Mouse (Mus musculus) erythroblast, adult 5-6 weeks (primary cell): Measurements from ENCODE around the gene Hcrtr2. TPM values are rescaled to one million over a fixed set of nuclear protein-coding genes. Genes with fewer than 3 reads are reported as not detected.
A peak's percentile ranks its signal among the peaks of the same experiment; 100 is the strongest.

Source experiments
- ATAC-seq: replicated peaks from 2 replicates; pipeline ENCODE4 v1.8.0; 2016; ENCODE audit warnings: moderate number of reproducible peaks, mild to moderate bottlenecking, moderate TSS enrichment, inconsistent platforms; ENCODE audit not compliant: poor library complexity, low FRiP score, severe bottlenecking
- total RNA-seq, 2 experiments: library from RNA; stranded (forward) in 1 of 2; stranded (reverse) in 1 of 2; fragments of 150-400 nt in 1 of 2; fragments of 200-764, 138-1000 nt in 1 of 2; gene quantifications; 2 replicates each; pipeline versions ENCODE4 v1.2.3 to v1.2.4; 2015 to 2017; ENCODE audit warnings: low replicate concordance in 2 of 2

The Hcrtr2 gene
- total RNA-seq, 2 experiments from 2014 or later, result not detected

DNA sequence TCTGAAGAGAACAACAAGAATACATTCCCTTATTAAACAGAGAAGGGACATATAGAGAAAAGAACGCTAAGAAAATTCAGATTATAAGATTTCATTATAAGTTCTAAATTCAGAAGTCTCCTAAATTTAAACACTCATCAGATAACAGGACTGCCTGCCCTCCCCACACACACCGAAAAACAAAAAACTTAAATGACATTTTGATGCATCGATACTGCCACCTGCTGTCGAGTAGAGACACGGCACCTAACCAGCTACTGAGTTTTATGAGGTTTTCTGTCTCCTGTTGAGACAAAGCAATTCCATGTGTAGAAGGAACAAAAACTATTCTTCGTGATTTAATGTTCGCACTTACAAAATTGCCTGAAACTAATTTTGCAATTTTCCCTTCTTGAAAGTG is 87.0 kb downstream of the Hcrtr2 start:
- peak; percentile 62; the same call in 1 of the 2 replicates for ATAC-seq

DNA sequence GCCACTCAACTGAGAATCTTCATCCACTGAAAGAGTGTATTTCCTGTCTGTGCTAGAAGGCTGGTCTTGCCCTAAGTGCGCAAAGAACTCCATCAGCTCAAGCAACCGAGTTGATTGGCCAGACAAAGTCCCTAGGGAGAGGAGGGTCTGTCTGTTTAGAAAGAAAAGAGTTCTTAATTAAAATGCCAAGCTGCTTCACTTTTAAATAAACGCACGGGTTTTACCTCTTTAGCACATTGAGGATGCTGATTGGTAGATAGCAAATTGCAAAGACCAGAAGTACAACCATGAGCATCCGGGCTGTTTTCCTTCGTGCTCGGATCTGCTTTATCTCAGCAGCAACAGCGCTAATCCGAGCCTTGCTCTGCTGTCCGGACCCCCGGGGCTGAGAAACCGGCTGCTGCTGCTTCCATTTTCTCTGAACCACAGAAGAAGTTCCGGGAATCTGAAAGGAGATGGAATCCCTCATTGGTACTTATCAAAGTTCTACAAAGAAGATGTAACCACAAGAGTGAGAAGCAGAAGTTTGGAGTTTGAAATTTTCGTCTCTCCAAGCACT is 87.6 kb downstream of the Hcrtr2 start:
- ATAC-seq, result no peak

- no peak for ATAC-seq
Observed at GRCm38 (mm10) chr9:76234899-76235298, 88.8 kb downstream of the Hcrtr2 start.

DNA sequence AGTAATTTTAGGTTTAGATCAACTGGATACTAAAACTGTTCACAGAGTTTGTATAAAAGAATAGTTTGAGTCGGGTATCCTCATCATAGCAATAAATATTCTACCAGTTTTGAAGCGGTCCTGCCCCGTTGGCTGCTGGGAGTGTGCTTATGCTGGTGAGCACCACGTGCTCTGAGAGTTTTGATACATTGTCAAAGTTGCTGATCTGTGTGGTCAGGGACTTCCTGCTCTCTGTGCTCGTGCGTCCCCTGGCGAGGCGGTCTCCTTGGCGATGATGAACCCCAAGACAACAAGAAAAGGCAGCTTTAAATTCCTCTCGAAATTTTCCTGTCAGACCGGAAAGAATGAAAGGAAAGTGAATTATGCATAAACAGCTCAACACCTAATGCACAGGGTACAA is 93.3 kb downstream of the Hcrtr2 start:
- no peak for ATAC-seq

- no peak for ATAC-seq
Observed at GRCm38 (mm10) chr9:76217178-76217975, 106.3 kb downstream of the Hcrtr2 start.

DNA sequence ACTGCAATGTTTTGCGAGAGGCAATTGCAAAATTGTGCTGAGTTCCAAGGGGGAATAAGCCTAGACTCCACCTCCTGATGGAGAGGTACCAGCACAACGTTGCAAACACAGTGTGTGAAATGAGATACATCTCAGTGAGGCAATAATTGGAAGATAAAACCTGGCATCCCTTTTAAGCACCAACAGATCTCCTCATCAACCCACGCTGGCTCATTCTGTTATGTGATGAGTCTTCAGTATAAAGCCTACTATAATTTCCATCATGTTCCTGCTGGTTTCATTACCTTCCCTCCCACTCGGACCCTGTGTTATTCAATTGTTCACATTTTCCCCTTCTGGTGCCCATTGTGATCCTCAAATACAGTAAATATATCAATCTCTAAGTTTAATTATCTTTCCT is 109.0 kb downstream of the Hcrtr2 start:
- ATAC-seq, result no peak

DNA sequence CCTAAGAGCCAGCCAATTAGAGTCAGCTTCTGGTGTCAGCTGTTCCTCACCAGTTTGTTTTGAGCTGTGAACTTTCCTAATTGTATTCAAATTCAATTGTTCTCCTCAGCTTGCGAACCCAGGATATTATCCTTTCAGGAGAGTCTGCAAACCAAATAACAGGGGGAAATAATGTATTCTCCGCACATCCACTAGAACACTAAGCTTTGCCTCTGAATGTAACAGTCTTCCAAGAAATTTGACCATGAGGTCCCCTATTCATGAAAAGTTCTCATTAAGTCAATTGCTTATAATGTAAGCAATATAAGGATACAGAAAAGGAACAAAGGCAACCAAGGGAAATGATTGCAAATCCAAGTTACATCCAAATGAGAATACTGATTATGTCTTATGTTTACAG is 110.1 kb downstream of the Hcrtr2 start, which contains the start of gene Gfral:
Gfral (minus strand) TSS at position 101 of the 400 bp plus-strand sequence.
- no peak for ATAC-seq

DNA sequence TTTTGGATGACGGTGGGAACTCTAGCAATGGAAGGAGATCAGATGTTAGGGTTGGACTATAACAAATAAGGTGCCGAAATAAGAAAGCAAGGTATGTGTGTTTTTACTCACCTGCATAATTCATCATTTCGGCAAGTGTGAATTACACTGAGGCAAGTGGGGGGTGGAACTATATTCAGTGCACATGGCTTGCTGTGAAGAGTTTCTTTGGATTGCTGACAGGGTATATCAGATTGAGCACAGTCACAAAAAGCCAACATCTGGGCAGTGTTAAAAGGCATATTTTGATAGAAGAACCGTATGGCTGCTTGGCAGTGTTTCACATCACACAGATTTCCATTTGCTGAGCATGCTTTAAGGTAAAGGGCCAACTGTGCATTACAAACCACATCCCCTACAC is 126.7 kb downstream of the Hcrtr2 start:
- no peak for ATAC-seq

DNA sequence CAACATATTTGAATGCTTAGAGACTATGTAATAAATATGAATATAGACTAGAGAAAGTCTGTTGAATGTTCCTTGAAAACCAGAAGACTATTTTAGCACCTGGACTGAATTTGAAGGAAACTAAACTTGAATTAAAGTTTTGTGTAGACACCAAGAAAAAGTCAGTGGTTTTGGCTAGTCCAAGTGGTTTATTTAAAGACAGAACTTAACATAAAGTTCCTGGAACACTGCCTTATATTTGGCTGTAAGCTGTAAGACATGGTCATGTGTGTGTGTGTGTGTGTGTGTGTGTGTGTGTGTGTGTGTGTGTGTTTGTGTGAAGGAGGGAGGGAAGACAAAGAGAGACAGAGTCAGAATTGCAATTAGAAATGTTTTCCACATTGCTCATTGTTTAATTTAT is 144.4 kb downstream of the Hcrtr2 start:
- no peak for ATAC-seq

Other genes starting within 250 kb of the Hcrtr2 start
- not detected in 2 replicates for gene Gfral, start 110.2 kb downstream of the Hcrtr2 start, total RNA-seq (2015; ENCODE audit: low replicate concordance)
- gene Gfral, start 110.2 kb downstream of the Hcrtr2 start, total RNA-seq (2017; ENCODE audit: low replicate concordance), result not detected in 2 replicates
- not detected in 2 replicates for gene Fam83b, start 243.3 kb upstream of the Hcrtr2 start, total RNA-seq (2015; ENCODE audit: low replicate concordance)
- 0.56 TPM in 1 of 2 replicates, not detected in the other for gene Fam83b, start 243.3 kb upstream of the Hcrtr2 start, total RNA-seq (2017; ENCODE audit: low replicate concordance)